Mouse (Mus musculus): ENCODE data around the gene Gm8926.
"Not testable (repeated sequence)": the region's sequence is repeated elsewhere in the genome, so short reads cannot be mapped to it uniquely, and the experiment has no call there.

The Gm8926 gene

DNA sequence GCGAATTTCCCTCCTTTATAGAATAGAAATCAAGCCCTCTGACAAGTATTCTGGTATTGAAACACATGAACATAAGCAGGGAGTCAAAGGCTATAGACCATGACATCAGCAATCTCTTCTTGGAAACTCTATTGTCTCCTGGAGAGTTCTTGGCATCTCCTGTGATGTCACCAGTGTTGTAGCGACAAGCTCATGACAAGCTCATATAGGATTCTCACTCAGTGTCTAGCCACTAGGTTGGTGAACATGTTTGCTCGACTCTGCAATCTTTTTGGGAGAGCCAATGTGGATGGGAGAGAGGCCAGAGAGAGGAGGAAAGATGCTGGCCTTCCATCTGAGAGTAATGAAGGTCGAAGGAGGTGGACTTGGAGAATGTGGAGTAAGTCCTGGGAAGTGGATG lies at the start of gene Gm8926:
Gene Gm8926, plus strand, starts transcription at position 301 of the 400 bp plus-strand sequence.
- not testable (repeated sequence) for DNase-seq (ENCODE audit: low spot score in 2 of 2)

Data from right cerebral cortex, postnatal 10 days (tissue).